Mouse (Mus musculus) midbrain, embryonic 16.5 days (tissue): ENCODE results near the gene Klhl21. TPM values are rescaled to one million over a fixed set of nuclear protein-coding genes. Genes with fewer than 3 reads are reported as not detected.

Source experiments
- ATAC-seq: fragments of 200-750 bp; cut with Nextera tagmentation; 2 replicates; pipeline ENCODE4 v1.8.0; 2017; ENCODE audit warnings: moderate TSS enrichment
- H3K27ac ChIP-seq: fragments of 300-500 bp; sonication (generic); 2 replicates; pipeline ENCODE4 v1.5.1; 2014; ENCODE audit warnings: mild to moderate bottlenecking, low read length, mixed read lengths
- H3K27me3 ChIP-seq: fragments of 300-500 bp; sonication (generic); 2 replicates; pipeline ENCODE4 v1.6.1; 2014; ENCODE audit warnings: low read depth, low read length, mixed read lengths; ENCODE audit not compliant: control insufficient read depth, insufficient read depth
- H3K36me3 ChIP-seq: fragments of 300-500 bp; sonication (generic); 2 replicates; pipeline ENCODE4 v1.6.1; 2014; ENCODE audit warnings: mild to moderate bottlenecking, low read length, moderate library complexity, mixed read lengths; ENCODE audit not compliant: control insufficient read depth, insufficient read depth
- H3K4me1 ChIP-seq: fragments of 300-500 bp; sonication (generic); 2 replicates; pipeline ENCODE4 v1.6.1; 2014; ENCODE audit warnings: mild to moderate bottlenecking, low read length, mixed read lengths; ENCODE audit not compliant: control insufficient read depth, insufficient read depth
- H3K4me2 ChIP-seq: fragments of 300-500 bp; sonication (generic); 2 replicates; pipeline ENCODE4 v1.6.1; 2014; ENCODE audit warnings: mild to moderate bottlenecking, low read length, mixed read lengths
- H3K4me3 ChIP-seq: fragments of 300-500 bp; sonication (generic); 2 replicates; pipeline ENCODE4 v1.5.1; 2014; ENCODE audit warnings: low read depth, mild to moderate bottlenecking, low read length, moderate library complexity, mixed read lengths
- H3K9ac ChIP-seq: fragments of 300-500 bp; sonication (generic); 2 replicates; pipeline ENCODE4 v1.6.1; 2014; ENCODE audit warnings: low read depth, low read length, mixed read lengths
- H3K9me3 ChIP-seq: fragments of 300-500 bp; sonication (generic); replicated peaks from 2 replicates; pipeline ENCODE4 v1.6.1; 2014; ENCODE audit warnings: mild to moderate bottlenecking, low read length, mixed read lengths; ENCODE audit not compliant: control insufficient read depth, poor library complexity, severe bottlenecking
- WGBS: fragments of 180-500 bp; shearing (Covaris S2); extraction: QIAGEN DNeasy Blood & Tissue Kit; methylation state at CpG from one replicate; pipeline ENCODE4 v1.1.7; 2014; 5-methylcytosine and 5-hydroxymethylcytosine counted together
- polyA plus RNA-seq: library from polyadenylated mRNA; unstranded; fragments of >200 nt; fragmentation: Nextera tagmentation; extraction: Ambion mirVana; gene quantifications from 2 replicates; pipeline ENCODE4 v1.2.1, GENCODE M21; 2015

Klhl21 gene
- polyA plus RNA-seq, 1 experiment from 2014 or later = 3.0 TPM

- H3K36me3 ChIP-seq = no peaks in the 10 kb centered on the region
- no peak overlapping the region for H3K27ac ChIP-seq
- WGBS = 4% methylated on average over 10 of the region's 10 CpGs
- peaks cover 24% of the 10 kb centered on the region for H3K4me1 ChIP-seq
- ATAC-seq = no peak
- H3K9me3 ChIP-seq = no peaks in the 10 kb centered on the region
- peaks cover 16% of the 10 kb centered on the region for H3K27me3 ChIP-seq
- peak overlapping the region; percentile 77 for H3K4me3 ChIP-seq
- H3K9ac ChIP-seq = peak overlapping the region; percentile 73
- H3K4me2 ChIP-seq = peak overlapping the region; percentile 99
Observed at GRCm38 (mm10) chr4:152010091-152010706, 1.6 kb downstream of the Klhl21 start.

- Histone ChIP-seq H3K36me3 (0 out of 2 replicates have a peak, but pooled peaks cover 2% of the 10 kb centered on the region), H3K4me2 (peak overlapping the region; percentile 99), H3K9ac (peak overlapping the region; percentile 73; the same call in 1 of the 2 replicates), H3K4me3 (peak overlapping the region; percentile 77), H3K27ac (no peak overlapping the region), H3K4me1 (peaks cover 24% of the 10 kb centered on the region), H3K9me3 (no peaks in the 10 kb centered on the region), H3K27me3 (peaks cover 16% of the 10 kb centered on the region)
- WGBS = 9% methylated on average over 13 of the region's 13 CpGs
- no peak for ATAC-seq
Observed at GRCm38 (mm10) chr4:152010707-152011134, 2.1 kb downstream of the Klhl21 start.

- Histone ChIP-seq H3K27me3 (peaks cover 16% of the 10 kb centered on the region), H3K4me1 (peaks cover 24% of the 10 kb centered on the region), H3K9me3 (no peaks in the 10 kb centered on the region), H3K36me3 (0 out of 2 replicates have a peak, but pooled peaks cover 2% of the 10 kb centered on the region), H3K27ac (no peak overlapping the region), H3K9ac (peak overlapping the region; percentile 73; the same call in 1 of the 2 replicates), H3K4me2 (peak overlapping the region; percentile 99), H3K4me3 (no peak overlapping the region)
- ATAC-seq = no peak
- WGBS = 78% methylated on average over 8 of the region's 8 CpGs
Observed at GRCm38 (mm10) chr4:152011171-152011760, 2.7 kb downstream of the Klhl21 start.

GRCm38 (mm10) chr4:152012109-152012508, 3.5 kb downstream of the Klhl21 start:
- H3K9ac ChIP-seq = no peak overlapping the region
- no peaks in the 10 kb centered on the region for H3K9me3 ChIP-seq
- peaks cover 11% of the 10 kb centered on the region for H3K27me3 ChIP-seq
- H3K36me3 ChIP-seq = 0 out of 2 replicates have a peak, but pooled peaks cover 2% of the 10 kb centered on the region
- H3K4me2 ChIP-seq = no peak overlapping the region
- no peak overlapping the region for H3K4me3 ChIP-seq
- peaks cover 24% of the 10 kb centered on the region for H3K4me1 ChIP-seq
- no peak for ATAC-seq
- 95% methylated on average over 16 of the region's 16 CpGs for WGBS
- no peak overlapping the region for H3K27ac ChIP-seq

GRCm38 (mm10) chr4:152013036-152013813, 4.6 kb downstream of the Klhl21 start:
- Histone ChIP-seq H3K4me1 (peaks cover 19% of the 10 kb centered on the region), H3K4me3 (no peak overlapping the region), H3K27me3 (peaks cover 6% of the 10 kb centered on the region; the same call in 1 of the 2 replicates), H3K9me3 (no peaks in the 10 kb centered on the region), H3K27ac (no peak overlapping the region), H3K9ac (no peak overlapping the region), H3K4me2 (no peak overlapping the region), H3K36me3 (0 out of 2 replicates have a peak, but pooled peaks cover 2% of the 10 kb centered on the region)
- 86% methylated on average over 12 of the region's 12 CpGs for WGBS
- ATAC-seq = no peak

- no peak overlapping the region for H3K4me2 ChIP-seq
- H3K27me3 ChIP-seq = no peaks in the 10 kb centered on the region
- WGBS = 83% methylated on average over 6 of the region's 6 CpGs
- H3K4me3 ChIP-seq = no peak overlapping the region
- 0 out of 2 replicates have a peak, but pooled peaks cover 4% of the 10 kb centered on the region for H3K4me1 ChIP-seq
- no peaks in the 10 kb centered on the region for H3K9me3 ChIP-seq
- H3K9ac ChIP-seq = no peak overlapping the region
- ATAC-seq = no peak
- H3K27ac ChIP-seq = no peak overlapping the region
- H3K36me3 ChIP-seq = peaks cover 44% of the 10 kb centered on the region
Observed at GRCm38 (mm10) chr4:152019073-152019472, 10.5 kb downstream of the Klhl21 start.

- WGBS = 95% methylated on average over 21 of the region's 21 CpGs
- Histone ChIP-seq H3K4me1 (peaks cover 13% of the 10 kb centered on the region), H3K27ac (no peak overlapping the region), H3K4me2 (no peak overlapping the region), H3K9ac (no peak overlapping the region), H3K36me3 (peaks cover 44% of the 10 kb centered on the region), H3K9me3 (no peaks in the 10 kb centered on the region), H3K27me3 (no peaks in the 10 kb centered on the region), H3K4me3 (no peak overlapping the region)
- ATAC-seq = no peak
Observed at GRCm38 (mm10) chr4:152020024-152020423, 11.4 kb downstream of the Klhl21 start.

GRCm38 (mm10) chr4:152021568-152022097, 13.0 kb downstream of the Klhl21 start:
- Histone ChIP-seq H3K4me2 (no peak overlapping the region), H3K9ac (no peak overlapping the region), H3K4me1 (peaks cover 29% of the 10 kb centered on the region), H3K36me3 (peaks cover 42% of the 10 kb centered on the region), H3K27me3 (no peaks in the 10 kb centered on the region), H3K27ac (no peak overlapping the region), H3K9me3 (no peaks in the 10 kb centered on the region), H3K4me3 (no peak overlapping the region)
- 78% methylated on average over 12 of the region's 12 CpGs for WGBS
- ATAC-seq = no peak
